Mouse (Mus musculus) liver, postnatal 0 days (tissue): ENCODE measurements around the gene Nol11.

Source experiments
- CTCF ChIP-seq: sonication (generic); IDR thresholded peaks from 2 replicates; pipeline ENCODE4 v1.5.1; 2016; ENCODE audit warnings: antibody characterized with exemption, low read depth
- EP300 ChIP-seq: IDR thresholded peaks from 2 replicates; pipeline ENCODE4 v1.6.1; 2016; ENCODE audit warnings: antibody characterized with exemption, low read depth, mild to moderate bottlenecking

- TF ChIP-seq CTCF = no peak
- no peak for TF ChIP-seq EP300
Measured at GRCm38 (mm10) chr11:107233252-107233890, 44.2 kb upstream of the Nol11 start.
